Mouse (Mus musculus): Measurements from ENCODE around the gene Evl. TPM values are rescaled to one million over a fixed set of nuclear protein-coding genes. Genes with fewer than 3 reads are reported as not detected.

Gene Evl
- polyA plus RNA-seq, 1 experiment, result 33.3 TPM

- no peaks in the 10 kb centered on the region for H3K4me1 ChIP-seq (ENCODE audit: control insufficient read depth, insufficient read depth, low read length)
- H3K36me3 ChIP-seq (ENCODE audit: control insufficient read depth, insufficient read depth, low read length), result no peaks in the 10 kb centered on the region
- H3K27ac ChIP-seq (ENCODE audit: insufficient read depth, low read depth, low read length), result no peak overlapping the region
- no peak for DNase-seq
- no peaks in the 10 kb centered on the region for H3K27me3 ChIP-seq (replicated peaks; ENCODE audit: control insufficient read depth, insufficient read depth, low read length)
- WGBS, result 79% methylated on average over 7 of the region's 7 CpGs
- TF ChIP-seq POLR2A (IDR thresholded peaks at IDR 0.05; ENCODE audit: low read depth, low read length) (no peak), CTCF (conservative IDR thresholded peaks at IDR 0.05; ENCODE audit: insufficient read depth, insufficient read length, low read depth, low read length) (no peak)
- H3K4me3 ChIP-seq (ENCODE audit: insufficient read depth, low read depth, low read length), result no peak overlapping the region
Observed at GRCm38 (mm10) chr12:108606321-108606720, 51.8 kb downstream of the Evl start.

GRCm38 (mm10) chr12:108609446-108609845 is 54.9 kb downstream of the Evl start:
- WGBS, result 89% methylated on average over 3 of the region's 3 CpGs

GRCm38 (mm10) chr12:108610255-108610654 is 55.7 kb downstream of the Evl start:
- H3K27me3 ChIP-seq (replicated peaks; ENCODE audit: control insufficient read depth, insufficient read depth, low read length), result no peaks in the 10 kb centered on the region
- H3K4me1 ChIP-seq (ENCODE audit: control insufficient read depth, insufficient read depth, low read length), result no peaks in the 10 kb centered on the region
- H3K36me3 ChIP-seq (ENCODE audit: control insufficient read depth, insufficient read depth, low read length), result no peaks in the 10 kb centered on the region
- H3K4me3 ChIP-seq (ENCODE audit: insufficient read depth, low read depth, low read length), result no peak overlapping the region
- WGBS, result 61% methylated on average over 4 of the region's 4 CpGs
- DNase-seq, result no peak
- TF ChIP-seq CTCF (conservative IDR thresholded peaks at IDR 0.05; ENCODE audit: insufficient read depth, insufficient read length, low read depth, low read length), result no peak
- no peak for TF ChIP-seq POLR2A (IDR thresholded peaks at IDR 0.05; ENCODE audit: low read depth, low read length)
- no peak overlapping the region for H3K27ac ChIP-seq (ENCODE audit: insufficient read depth, low read depth, low read length)

More at GRCm38 (mm10) chr12:108609446-108609845, 54.9 kb downstream of the Evl start:
- DNase-seq, result no peak
- Histone ChIP-seq H3K27me3 (replicated peaks; ENCODE audit: control insufficient read depth, insufficient read depth, low read length) (no peaks in the 10 kb centered on the region), H3K4me1 (ENCODE audit: control insufficient read depth, insufficient read depth, low read length) (no peaks in the 10 kb centered on the region), H3K36me3 (ENCODE audit: control insufficient read depth, insufficient read depth, low read length) (no peaks in the 10 kb centered on the region), H3K27ac (ENCODE audit: insufficient read depth, low read depth, low read length) (no peak overlapping the region), H3K4me3 (ENCODE audit: insufficient read depth, low read depth, low read length) (no peak overlapping the region)
- TF ChIP-seq POLR2A (IDR thresholded peaks at IDR 0.05; ENCODE audit: low read depth, low read length) (no peak), CTCF (conservative IDR thresholded peaks at IDR 0.05; ENCODE audit: insufficient read depth, insufficient read length, low read depth, low read length) (no peak)

GRCm38 (mm10) chr12:108613081-108613480 is 58.6 kb downstream of the Evl start:
- peak; percentile 87 for DNase-seq
- H3K27ac ChIP-seq (ENCODE audit: insufficient read depth, low read depth, low read length), result no peak overlapping the region
- no peak overlapping the region for H3K4me3 ChIP-seq (ENCODE audit: insufficient read depth, low read depth, low read length)
- H3K36me3 ChIP-seq (ENCODE audit: control insufficient read depth, insufficient read depth, low read length), result no peaks in the 10 kb centered on the region
- TF ChIP-seq CTCF (conservative IDR thresholded peaks at IDR 0.05; ENCODE audit: insufficient read depth, insufficient read length, low read depth, low read length) (peak; percentile 94), POLR2A (IDR thresholded peaks at IDR 0.05; ENCODE audit: low read depth, low read length) (no peak)
- 24% methylated on average over 3 of the region's 3 CpGs for WGBS
- H3K4me1 ChIP-seq (ENCODE audit: control insufficient read depth, insufficient read depth, low read length), result no peaks in the 10 kb centered on the region
- no peaks in the 10 kb centered on the region for H3K27me3 ChIP-seq (replicated peaks; ENCODE audit: control insufficient read depth, insufficient read depth, low read length)

- Histone ChIP-seq H3K4me3 (ENCODE audit: insufficient read depth, low read depth, low read length) (no peak overlapping the region), H3K27me3 (replicated peaks; ENCODE audit: control insufficient read depth, insufficient read depth, low read length) (no peaks in the 10 kb centered on the region), H3K27ac (ENCODE audit: insufficient read depth, low read depth, low read length) (no peak overlapping the region), H3K4me1 (ENCODE audit: control insufficient read depth, insufficient read depth, low read length) (peaks cover 1% of the 10 kb centered on the region; the same call in 1 of the 2 replicates), H3K36me3 (ENCODE audit: control insufficient read depth, insufficient read depth, low read length) (no peaks in the 10 kb centered on the region)
- DNase-seq, result no peak
- TF ChIP-seq CTCF (conservative IDR thresholded peaks at IDR 0.05; ENCODE audit: insufficient read depth, insufficient read length, low read depth, low read length), result no peak
- no peak for TF ChIP-seq POLR2A (IDR thresholded peaks at IDR 0.05; ENCODE audit: low read depth, low read length)
- WGBS, result 75% methylated on average over 7 of the region's 7 CpGs
Observed at GRCm38 (mm10) chr12:108617511-108617910, 63.0 kb downstream of the Evl start.

GRCm38 (mm10) chr12:108619853-108620416 is 65.4 kb downstream of the Evl start:
- DNase-seq, result peak; percentile 75
- Histone ChIP-seq H3K27me3 (replicated peaks; ENCODE audit: control insufficient read depth, insufficient read depth, low read length) (no peaks in the 10 kb centered on the region), H3K36me3 (ENCODE audit: control insufficient read depth, insufficient read depth, low read length) (no peaks in the 10 kb centered on the region), H3K4me3 (ENCODE audit: insufficient read depth, low read depth, low read length) (no peak overlapping the region), H3K4me1 (ENCODE audit: control insufficient read depth, insufficient read depth, low read length) (peaks cover 4% of the 10 kb centered on the region; the same call in 1 of the 2 replicates), H3K27ac (ENCODE audit: insufficient read depth, low read depth, low read length) (no peak overlapping the region)
- WGBS, result 81% methylated on average over 7 of the region's 7 CpGs
- no peak for TF ChIP-seq POLR2A (IDR thresholded peaks at IDR 0.05; ENCODE audit: low read depth, low read length)
- TF ChIP-seq CTCF (conservative IDR thresholded peaks at IDR 0.05; ENCODE audit: insufficient read depth, insufficient read length, low read depth, low read length), result no peak

- 67% methylated on average over 5 of the region's 5 CpGs for WGBS
- DNase-seq, result no peak
- H3K36me3 ChIP-seq (ENCODE audit: control insufficient read depth, insufficient read depth, low read length), result no peaks in the 10 kb centered on the region
- H3K4me3 ChIP-seq (ENCODE audit: insufficient read depth, low read depth, low read length), result no peak overlapping the region
- no peaks in the 10 kb centered on the region for H3K27me3 ChIP-seq (replicated peaks; ENCODE audit: control insufficient read depth, insufficient read depth, low read length)
- no peak overlapping the region for H3K27ac ChIP-seq (ENCODE audit: insufficient read depth, low read depth, low read length)
- H3K4me1 ChIP-seq (ENCODE audit: control insufficient read depth, insufficient read depth, low read length), result peaks cover 4% of the 10 kb centered on the region; the same call in 1 of the 2 replicates
- no peak for TF ChIP-seq CTCF (conservative IDR thresholded peaks at IDR 0.05; ENCODE audit: insufficient read depth, insufficient read length, low read depth, low read length)
- no peak for TF ChIP-seq POLR2A (IDR thresholded peaks at IDR 0.05; ENCODE audit: low read depth, low read length)
Observed at GRCm38 (mm10) chr12:108622406-108622805, 67.9 kb downstream of the Evl start.

All from kidney, adult 2 months (tissue).